Mouse (Mus musculus): ENCODE results near the gene Cyp2r1.

DNA sequence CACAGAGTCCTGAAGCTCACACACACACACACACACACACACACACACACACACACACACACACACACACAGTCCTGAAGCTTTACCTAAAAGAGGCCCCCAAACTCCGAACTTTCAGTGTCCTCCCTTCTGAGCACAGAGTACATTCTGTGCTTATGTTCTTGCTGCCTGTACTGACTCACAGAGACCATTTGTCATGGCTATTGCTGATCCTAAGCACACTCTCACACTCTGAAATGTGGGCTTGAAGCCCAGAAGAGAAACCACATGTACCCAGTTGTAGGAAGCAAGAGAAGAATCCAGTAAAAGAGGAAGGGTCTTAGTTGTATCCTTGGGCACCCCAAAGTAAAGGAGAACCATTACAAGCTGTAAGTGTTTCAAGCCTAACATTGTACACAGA is 14.9 kb upstream of the Cyp2r1 start:
- no peak for TF ChIP-seq GATA1 (IDR thresholded peaks at IDR 0.05; ENCODE audit: low read length)
- TF ChIP-seq TAL1 (IDR thresholded peaks at IDR 0.05; ENCODE audit: low read length), result no peak
